Comparison of ENCODE assay signal across 16 mouse cellular contexts in the genomic region with DNA sequence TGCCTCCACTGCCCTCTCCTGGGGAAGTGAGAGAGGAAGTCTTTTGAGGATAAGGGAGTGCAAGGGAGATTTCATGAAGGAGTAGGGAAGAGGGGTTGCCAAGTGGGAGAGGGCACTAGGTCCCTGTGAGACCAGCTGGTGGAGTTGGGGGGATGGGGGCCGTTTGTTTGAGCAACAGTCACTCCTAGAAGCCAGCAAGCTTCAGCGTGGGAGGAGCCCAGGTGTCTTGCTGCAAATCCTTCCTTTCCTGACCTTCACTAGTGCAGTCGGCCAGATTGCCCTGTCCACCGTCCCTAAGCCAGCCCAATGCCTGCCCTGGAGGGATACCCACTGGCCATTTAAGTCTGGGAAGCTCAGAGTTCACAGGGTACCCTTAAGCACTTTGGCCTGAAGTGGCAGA. TPM values are rescaled to one million over a fixed set of nuclear protein-coding genes. Genes with fewer than 3 reads are reported as not detected.
DNase-seq lines count a peak whose midpoint lies in the region; ATAC-seq and TF ChIP-seq lines count a peak whose summit lies in the region.
"Had no signal": no experiment of that assay in that cellular context is flagged by ENCODE, and none has a peak within 500 bp of the region (broad histone marks: within the 10 kb centered on the region; RNA-seq: fewer than 3 reads in every experiment).

No protein-coding gene starts in this region.

- DNase-seq in hindbrain, embryonic 10.5 days (ENCODE audit: low spot score): no peak
- DNase-seq in hindbrain, embryonic 11.5 days (ENCODE audit: low spot score): no peak
- DNase-seq in 3134 (ENCODE audit: extremely low read depth, insufficient read length, low spot score): peak; percentile 51
- no peak for DNase-seq in urinary bladder, adult 18-20 months (ENCODE audit: low spot score in 2 of 2)
- no peak for DNase-seq in urinary bladder, postnatal 36 days (ENCODE audit: low spot score in 2 of 2)
- no peak for DNase-seq in left cerebral cortex, adult 8-10 months (ENCODE audit: low spot score in 2 of 2)
- DNase-seq: adrenal gland, postnatal 36 days; cerebellum, postnatal 25 days; lung, postnatal 14 days; right cerebral cortex, postnatal 14 days had no signal

- H3K27ac ChIP-seq in hindbrain, embryonic 10.5 days: peak overlapping the region; percentile 71
- no peak overlapping the region for H3K27ac ChIP-seq in hindbrain, embryonic 11.5 days (ENCODE audit: low read depth, low read length)
- H3K27ac ChIP-seq in ES-Bruce4 (ENCODE audit: insufficient read depth, low read length): peak overlapping the region; percentile 29; the same call in 1 of the 2 replicates
- H3K27ac ChIP-seq in intestine, embryonic 16.5 days (ENCODE audit: low read length): no peak overlapping the region

- H3K27me3 ChIP-seq in hindbrain, embryonic 10.5 days (ENCODE audit: insufficient read depth, poor library complexity, severe bottlenecking): peaks cover 3% of the 10 kb centered on the region
- H3K27me3 ChIP-seq in hindbrain, embryonic 11.5 days (ENCODE audit: control insufficient read depth, insufficient read depth, low read length): no peaks in the 10 kb centered on the region
- no peaks in the 10 kb centered on the region for H3K27me3 ChIP-seq in ES-Bruce4 (ENCODE audit: control insufficient read depth, insufficient read depth, low read length, poor library complexity, severe bottlenecking)
- H3K27me3 ChIP-seq in intestine, embryonic 16.5 days (replicated peaks; ENCODE audit: control insufficient read depth, insufficient read depth, low read length): no peaks in the 10 kb centered on the region
- H3K27me3 ChIP-seq: forebrain, embryonic 15.5 days; neural tube, embryonic 13.5 days had no signal

- no peak overlapping the region for H3K4me2 ChIP-seq in hindbrain, embryonic 11.5 days (replicated peaks; ENCODE audit: low read depth, low read length)
- no peak overlapping the region for H3K4me2 ChIP-seq in intestine, embryonic 16.5 days (ENCODE audit: low read depth, low read length)
- H3K4me2 ChIP-seq: forebrain, embryonic 15.5 days; neural tube, embryonic 13.5 days had no signal

- no peak for TF ChIP-seq POLR2A in ES-Bruce4 (IDR thresholded peaks at IDR 0.05; ENCODE audit: insufficient read depth, low read length)

- H3K4me3 ChIP-seq in hindbrain, embryonic 10.5 days: no peak overlapping the region
- no peak overlapping the region for H3K4me3 ChIP-seq in hindbrain, embryonic 11.5 days (ENCODE audit: low read depth, low read length)
- H3K4me3 ChIP-seq in ES-Bruce4 (ENCODE audit: low read depth, low read length): no peak overlapping the region
- H3K4me3 ChIP-seq in intestine, embryonic 16.5 days (ENCODE audit: low read length): no peak overlapping the region
- H3K4me3 ChIP-seq: forebrain, embryonic 15.5 days; neural tube, embryonic 13.5 days had no signal

- no peak for TF ChIP-seq CTCF in ES-Bruce4 (IDR thresholded peaks at IDR 0.05; ENCODE audit: low read depth, low read length)

- H3K4me1 ChIP-seq in hindbrain, embryonic 10.5 days (replicated peaks): peaks cover 51% of the 10 kb centered on the region
- H3K4me1 ChIP-seq in hindbrain, embryonic 11.5 days (replicated peaks; ENCODE audit: control insufficient read depth, insufficient read depth, low read length): peaks cover 10% of the 10 kb centered on the region
- peaks cover 33% of the 10 kb centered on the region for H3K4me1 ChIP-seq in ES-Bruce4 (ENCODE audit: control insufficient read depth, insufficient read depth, low read length)
- peaks cover 48% of the 10 kb centered on the region for H3K4me1 ChIP-seq in intestine, embryonic 16.5 days (ENCODE audit: control insufficient read depth, insufficient read depth, low read length)

- ATAC-seq in hindbrain, embryonic 11.5 days (ENCODE audit: low FRiP score): no peak
- ATAC-seq in intestine, embryonic 16.5 days: no peak
- ATAC-seq: forebrain, embryonic 15.5 days; inflammation-experienced regulatory T-cells, adult 6 months had no signal

- no peak for TF ChIP-seq EP300 in ES-Bruce4 (IDR thresholded peaks at IDR 0.05; ENCODE audit: insufficient read depth, low read depth, low read length)

- H3K9ac ChIP-seq in hindbrain, embryonic 11.5 days (ENCODE audit: low read depth, low read length): no peak overlapping the region
- 0 out of 2 replicates have a peak overlapping the region, but pooled peaks have one; percentile 73 for H3K9ac ChIP-seq in ES-Bruce4 (ENCODE audit: low read depth, poor library complexity, severe bottlenecking)
- peak overlapping the region; percentile 41 for H3K9ac ChIP-seq in intestine, embryonic 16.5 days (ENCODE audit: low read depth, low read length)
- H3K9ac ChIP-seq: forebrain, embryonic 15.5 days; neural tube, embryonic 13.5 days had no signal

- no peaks in the 10 kb centered on the region for H3K9me3 ChIP-seq in hindbrain, embryonic 10.5 days
- no peaks in the 10 kb centered on the region for H3K9me3 ChIP-seq in hindbrain, embryonic 11.5 days (ENCODE audit: control insufficient read depth, low read length)
- no peaks in the 10 kb centered on the region for H3K9me3 ChIP-seq in ES-Bruce4 (replicated peaks; ENCODE audit: control insufficient read depth, insufficient read depth, low read length, poor library complexity, severe bottlenecking)
- H3K9me3 ChIP-seq in intestine, embryonic 16.5 days (ENCODE audit: control insufficient read depth, low read length): no peaks in the 10 kb centered on the region
- H3K9me3 ChIP-seq: forebrain, embryonic 15.5 days; neural tube, embryonic 13.5 days had no signal

- H3K36me3 ChIP-seq in hindbrain, embryonic 10.5 days: no peaks in the 10 kb centered on the region
- no peaks in the 10 kb centered on the region for H3K36me3 ChIP-seq in hindbrain, embryonic 11.5 days (ENCODE audit: control insufficient read depth, insufficient read depth, low read length)
- H3K36me3 ChIP-seq in ES-Bruce4 (ENCODE audit: control insufficient read depth, insufficient read depth, low read length, poor library complexity, severe bottlenecking): no peaks in the 10 kb centered on the region
- no peaks in the 10 kb centered on the region for H3K36me3 ChIP-seq in intestine, embryonic 16.5 days (ENCODE audit: control insufficient read depth, insufficient read depth, low read length)
- H3K36me3 ChIP-seq: forebrain, embryonic 15.5 days; neural tube, embryonic 13.5 days had no signal

- WGBS in hindbrain, embryonic 10.5 days: 63% methylated on average over 4 of the region's 4 CpGs
- WGBS in hindbrain, embryonic 11.5 days: 51% methylated on average over 4 of the region's 4 CpGs
- WGBS in intestine, embryonic 16.5 days: 42% methylated on average over 4 of the region's 4 CpGs

RNA-seq across cellular contexts. Expression of a gene that starts 1.8 kb away (rescaled TPM):
- 13.4 and 24.0 TPM in 2 replicates for polyA plus RNA-seq in hindbrain, embryonic 10.5 days (2016; fragmentation: Nextera tagmentation; extraction: Ambion mirVana)
- 22.5 and 22.8 TPM in 2 replicates for polyA plus RNA-seq in hindbrain, embryonic 11.5 days (2014; fragmentation: Nextera tagmentation; extraction: Ambion mirVana)
- 30.0 and 37.2 TPM in 2 replicates for polyA plus RNA-seq in ES-Bruce4 (2011; ENCODE audit: insufficient read depth, insufficient read length, low read depth, missing spikeins)
- polyA plus RNA-seq in intestine, embryonic 16.5 days (2015; fragmentation: Nextera tagmentation; extraction: Ambion mirVana): 126 and 127 TPM in 2 replicates
- 10 to 100 TPM; 50.1 to 67.5 (median 60.3) TPM for total RNA-seq in left cerebral cortex, adult 8-10 months (2022)

RNA-seq across cellular contexts. Expression of a gene that starts 20.6 kb away (rescaled TPM):
- 30.7 and 31.0 TPM in 2 replicates for polyA plus RNA-seq in hindbrain, embryonic 10.5 days (2016; fragmentation: Nextera tagmentation; extraction: Ambion mirVana)
- 45.9 and 51.9 TPM in 2 replicates for polyA plus RNA-seq in hindbrain, embryonic 11.5 days (2014; fragmentation: Nextera tagmentation; extraction: Ambion mirVana)
- polyA plus RNA-seq in ES-Bruce4 (2011; ENCODE audit: insufficient read depth, insufficient read length, low read depth, missing spikeins): 42.3 and 43.4 TPM in 2 replicates
- 6.5 and 7.3 TPM in 2 replicates for polyA plus RNA-seq in intestine, embryonic 16.5 days (2015; fragmentation: Nextera tagmentation; extraction: Ambion mirVana)
- 1 to 10 TPM; 2.3 to 3.1 (median 2.6) TPM for total RNA-seq in left cerebral cortex, adult 8-10 months (2022)

RNA-seq across cellular contexts. Expression of a gene that starts 36.5 kb away (rescaled TPM):
- polyA plus RNA-seq in hindbrain, embryonic 10.5 days (2016; fragmentation: Nextera tagmentation; extraction: Ambion mirVana): 2.1 and 2.9 TPM in 2 replicates
- polyA plus RNA-seq in hindbrain, embryonic 11.5 days (2014; fragmentation: Nextera tagmentation; extraction: Ambion mirVana): 1.1 and 1.8 TPM in 2 replicates
- polyA plus RNA-seq in ES-Bruce4 (2011; ENCODE audit: insufficient read depth, insufficient read length, low read depth, missing spikeins): 33.2 and 35.1 TPM in 2 replicates
- 102 and 109 TPM in 2 replicates for polyA plus RNA-seq in intestine, embryonic 16.5 days (2015; fragmentation: Nextera tagmentation; extraction: Ambion mirVana)
- total RNA-seq in left cerebral cortex, adult 8-10 months (2022): not detected
- total RNA-seq: adrenal gland, postnatal 36 days; left cerebral cortex, postnatal 10 days had no signal
- polyA plus RNA-seq: inflammation-experienced regulatory T-cells, adult 6 months; neural tube, embryonic 13.5 days had no signal

RNA-seq across cellular contexts. Expression of a gene that starts 41.3 kb away (rescaled TPM):
- 173 and 180 TPM in 2 replicates for polyA plus RNA-seq in hindbrain, embryonic 10.5 days (2016; fragmentation: Nextera tagmentation; extraction: Ambion mirVana)
- 76.1 and 93.9 TPM in 2 replicates for polyA plus RNA-seq in hindbrain, embryonic 11.5 days (2014; fragmentation: Nextera tagmentation; extraction: Ambion mirVana)
- polyA plus RNA-seq in ES-Bruce4 (2011; ENCODE audit: insufficient read depth, insufficient read length, low read depth, missing spikeins): 138 and 151 TPM in 2 replicates
- polyA plus RNA-seq in intestine, embryonic 16.5 days (2015; fragmentation: Nextera tagmentation; extraction: Ambion mirVana): 244 and 256 TPM in 2 replicates
- total RNA-seq in left cerebral cortex, adult 8-10 months (2022): 100 to 1,000 TPM; 102 to 133 (median 110) TPM

RNA-seq across cellular contexts. Expression of a gene that starts 42.0 kb away (rescaled TPM):
- polyA plus RNA-seq in hindbrain, embryonic 10.5 days (2016; fragmentation: Nextera tagmentation; extraction: Ambion mirVana): 69.0 and 72.5 TPM in 2 replicates
- polyA plus RNA-seq in hindbrain, embryonic 11.5 days (2014; fragmentation: Nextera tagmentation; extraction: Ambion mirVana): 62.6 and 66.3 TPM in 2 replicates
- polyA plus RNA-seq in ES-Bruce4 (2011; ENCODE audit: insufficient read depth, insufficient read length, low read depth, missing spikeins): 118 and 133 TPM in 2 replicates
- 37.2 and 38.9 TPM in 2 replicates for polyA plus RNA-seq in intestine, embryonic 16.5 days (2015; fragmentation: Nextera tagmentation; extraction: Ambion mirVana)
- 100 to 1,000 TPM; 121 to 142 (median 129) TPM for total RNA-seq in left cerebral cortex, adult 8-10 months (2022)

Comparison
In these comparisons a context has a peak if more than half of its experiments do, and no peak if none do; other contexts are left out.
1. H3K27ac ChIP-seq: peak in hindbrain, embryonic 10.5 days (single experiment) and ES-Bruce4 (single experiment); none in hindbrain, embryonic 11.5 days (single experiment) and intestine, embryonic 16.5 days (single experiment).